Mouse (Mus musculus) MEL (cell line): ENCODE results near the gene Tamm41. TPM values are rescaled to one million over a fixed set of nuclear protein-coding genes. Genes with fewer than 3 reads are reported as not detected.

Experiments used
- DNase-seq: peaks from one replicate; pipeline ENCODE4 v3.0.0; 2011; ENCODE audit warnings: low read depth, low spot score
- H3K27ac ChIP-seq: 2 replicates; pipeline ENCODE4 v1.5.1; 2012; ENCODE audit warnings: low read depth, mild to moderate bottlenecking, control low read depth, low read length, moderate library complexity; ENCODE audit not compliant: control insufficient read depth
- H3K27me3 ChIP-seq, 2 experiments: fragments of 150-350 bp in 1 of 2; sonication (generic) in 1 of 2; 2 replicates each; pipeline ENCODE4 v1.6.1; 2012; ENCODE audit warnings: low read length in 2 of 2, mild to moderate bottlenecking in 2 of 2, improper control_type of control experiment in 1 of 2, moderate library complexity in 1 of 2; ENCODE audit not compliant: insufficient read depth in 2 of 2, control insufficient read depth in 1 of 2
- H3K36me3 ChIP-seq, 2 experiments: 2 replicates each; pipeline ENCODE4 v1.6.1; 2012 to 2014; ENCODE audit warnings: low read length in 2 of 2, improper control_type of control experiment in 1 of 2, inconsistent platforms in 1 of 2, mild to moderate bottlenecking in 1 of 2; ENCODE audit not compliant: insufficient read depth in 2 of 2, control insufficient read depth in 1 of 2
- H3K4me1 ChIP-seq, 2 experiments: fragments of 150-350 bp in 1 of 2; sonication (generic) in 1 of 2; 2 replicates each; pipeline ENCODE4 v1.6.1; 2012; ENCODE audit warnings: low read length in 2 of 2, improper control_type of control experiment in 1 of 2, mild to moderate bottlenecking in 1 of 2; ENCODE audit not compliant: insufficient read depth in 2 of 2, control insufficient read depth in 1 of 2
- H3K4me3 ChIP-seq, 2 experiments: fragments of 150-350 bp in 1 of 2; sonication (generic) in 1 of 2; 2 replicates each; pipeline ENCODE4 v1.5.1; 2012; ENCODE audit warnings: low read depth in 2 of 2, low read length in 2 of 2, mild to moderate bottlenecking in 2 of 2, moderate library complexity in 2 of 2, control low read depth in 1 of 2, improper control_type of control experiment in 1 of 2; ENCODE audit not compliant: control insufficient read depth in 1 of 2, insufficient read depth in 1 of 2
- H3K79me2 ChIP-seq: 2 replicates; pipeline ENCODE4 v1.6.1; 2012; ENCODE audit warnings: mild to moderate bottlenecking, low read length, moderate library complexity; ENCODE audit not compliant: control insufficient read depth, poor library complexity, insufficient read depth
- H3K9ac ChIP-seq: 2 replicates; pipeline ENCODE4 v1.6.1; 2012; ENCODE audit warnings: low read depth, mild to moderate bottlenecking, control low read depth, low read length, moderate library complexity; ENCODE audit not compliant: control insufficient read depth, poor library complexity, severe bottlenecking
- H3K9me3 ChIP-seq: fragments of 150-350 bp; sonication (generic); replicated peaks from 2 replicates; pipeline ENCODE4 v1.6.1; 2012; ENCODE audit warnings: mild to moderate bottlenecking, low read length, improper control_type of control experiment, moderate library complexity; ENCODE audit not compliant: insufficient read depth
- EP300 ChIP-seq, 2 experiments: IDR thresholded peaks; 2 replicates each; pipeline ENCODE4 v1.6.1; 2011; ENCODE audit warnings: improper control_type of control experiment in 2 of 2, low read length in 2 of 2, low read depth in 1 of 2, mild to moderate bottlenecking in 1 of 2
- SIN3A ChIP-seq: IDR thresholded peaks from 2 replicates; pipeline ENCODE4 v1.6.1; 2012; ENCODE audit warnings: low read length, improper control_type of control experiment, inconsistent platforms
- TBP ChIP-seq: IDR thresholded peaks from 2 replicates; pipeline ENCODE4 v1.8.0; 2011; ENCODE audit warnings: low read depth, low read length, improper control_type of control experiment
- polyA plus RNA-seq, 2 experiments: library from polyadenylated mRNA; stranded (reverse) in 1 of 2; unstranded in 1 of 2; fragments of >175 nt in 1 of 2; fragments of >200 nt in 1 of 2; gene quantifications; 2 replicates each; pipeline versions ENCODE4 v1.2.1 to v1.2.4; 2012; ENCODE audit warnings: low replicate concordance in 2 of 2, low read depth in 1 of 2; ENCODE audit not compliant: insufficient read length in 2 of 2, insufficient read depth in 1 of 2, missing spikeins in 1 of 2
- total RNA-seq: library from RNA; depleted of rRNA; stranded (reverse); fragments of 300-350 nt; gene quantifications from 2 replicates; pipeline ENCODE4 v1.2.3, GENCODE M21; 2012; rRNA removed

The Tamm41 gene
- total and polyA plus RNA-seq, 3 experiments = 80.5 to 87.4 TPM; not detected in 1

- Histone ChIP-seq H3K79me2 (no peaks in the 10 kb centered on the region), H3K4me3 (no peak overlapping the region), H3K4me1 (no peaks in the 10 kb centered on the region), H3K36me3 (no peaks in the 10 kb centered on the region), H3K9me3 (no peaks in the 10 kb centered on the region), H3K27me3 (no peaks in the 10 kb centered on the region), H3K27ac (no peak overlapping the region), H3K9ac (no peak overlapping the region)
- TF ChIP-seq TBP = no peak
- TF ChIP-seq SIN3A = no peak
- no peak for TF ChIP-seq EP300 (IDR thresholded peaks at IDR 0.05; ENCODE audit: low read depth in 1 of 2, low read length in 2 of 2)
- DNase-seq = no peak
Measured at GRCm38 (mm10) chr6:114954496-114954895, 83.2 kb downstream of the Tamm41 start.

Other genes starting within 250 kb of the Tamm41 start
- 17.5 and 18.1 TPM in 2 replicates for gene Vgll4, start 67.9 kb downstream of the Tamm41 start, total RNA-seq
- 10 to 100 TPM in 1 of 2 experiments, not detected in 1; 21.5 TPM for gene Vgll4, start 67.9 kb downstream of the Tamm41 start, polyA plus RNA-seq
- not detected in 2 replicates for gene Syn2, start 97.0 kb upstream of the Tamm41 start, total RNA-seq
- gene Syn2, start 97.0 kb upstream of the Tamm41 start, polyA plus RNA-seq = not detected
- not detected in 2 replicates for gene Gm17482, start 189.5 kb upstream of the Tamm41 start, total RNA-seq
- gene Gm17482, start 189.5 kb upstream of the Tamm41 start, polyA plus RNA-seq = not detected
- not detected in 2 replicates for gene Timp4, start 214.3 kb upstream of the Tamm41 start, total RNA-seq
- not detected for gene Timp4, start 214.3 kb upstream of the Tamm41 start, polyA plus RNA-seq